Mouse (Mus musculus) liver, embryonic 14.5 days (tissue): ENCODE measurements at regions not wholly inside any gene's neighbourhood (a gene's known extent, or its start where the extent isn't known, plus 50 kb on each side); places are given as distances from the start of the nearest gene placed in this dataset.

Source experiments
- CTCF ChIP-seq: IDR thresholded peaks from 2 replicates; pipeline ENCODE4 v1.5.1; 2016; ENCODE audit warnings: antibody characterized with exemption, low read depth, control low read depth
- EP300 ChIP-seq: IDR thresholded peaks from 2 replicates; pipeline ENCODE4 v1.6.1; 2016; ENCODE audit warnings: antibody characterized with exemption, low read depth

- TF ChIP-seq CTCF (no peak), EP300 (no peak)
Observed at GRCm38 (mm10) chr8:35217604-35218003, 548.0 kb upstream of the Gm19410 start.
